ENCODE assay signal across 25 mouse cellular contexts in the genomic region with DNA sequence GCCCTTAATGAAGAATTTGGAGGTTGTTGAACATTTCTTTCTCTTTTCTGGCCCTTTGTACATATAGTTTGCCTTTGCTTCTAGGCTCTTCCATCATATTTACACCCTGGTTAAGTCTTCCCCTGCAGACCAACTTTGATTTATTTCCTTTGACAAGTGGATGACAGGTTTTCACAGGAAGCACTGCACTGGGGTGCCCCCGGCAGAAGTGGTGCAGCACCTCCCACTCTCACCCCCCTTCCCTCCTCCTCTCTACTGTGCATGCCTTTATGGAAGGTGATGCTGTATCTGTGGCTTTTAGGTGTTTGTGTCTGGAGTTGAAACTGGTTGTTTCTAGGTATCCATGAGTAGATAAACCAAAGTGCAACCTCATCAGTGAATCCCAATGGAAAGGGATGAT.
DNase-seq lines count a peak whose midpoint lies in the region; ATAC-seq lines count a peak whose summit lies in the region.
"Had no signal": no experiment of that assay in that cellular context is flagged by ENCODE, and none has a peak within 500 bp of the region (broad histone marks: within the 10 kb centered on the region; RNA-seq: fewer than 3 reads in every experiment).

No protein-coding gene starts in this region.

- H3K27ac ChIP-seq in kidney, embryonic 16.5 days (ENCODE audit: low read length): no peak overlapping the region
- no peak overlapping the region for H3K27ac ChIP-seq in forebrain, embryonic 14.5 days (ENCODE audit: low read depth, low read length)
- H3K27ac ChIP-seq: forebrain, embryonic 10.5 days; forebrain, embryonic 13.5 days; heart, embryonic 15.5 days; hindbrain, embryonic 14.5 days; hindbrain, postnatal 0 days had no signal

- peak; percentile 11 for DNase-seq in forelimb bud, embryonic 11.5 days (ENCODE audit: low read depth, low spot score)
- peak; percentile 50 for DNase-seq in thymus, postnatal 14 days
- no peak for DNase-seq in forebrain, embryonic 14.5 days (ENCODE audit: low spot score)
- DNase-seq in testis, postnatal 10 days (ENCODE audit: low spot score): no peak
- DNase-seq: adrenal gland, adult 2 months; adrenal gland, postnatal 14 days; cerebellum, adult 11 months; cerebellum, adult 2 months; cerebellum, adult 9-11 months; cerebellum, postnatal 25 days; embryo, embryonic 11 days; forebrain, postnatal 0 days; gastrocnemius, postnatal 25 days; heart, adult 18-20 months; heart, postnatal 10 days; heart, postnatal 36 days had no signal

- H3K4me3 ChIP-seq in kidney, embryonic 16.5 days (ENCODE audit: low read length): no peak overlapping the region
- H3K4me3 ChIP-seq in forebrain, embryonic 14.5 days (ENCODE audit: low read depth, low read length): no peak overlapping the region
- H3K4me3 ChIP-seq: forebrain, embryonic 10.5 days; forebrain, embryonic 13.5 days; heart, embryonic 12.5 days; heart, embryonic 15.5 days had no signal

- no peak overlapping the region for H3K9ac ChIP-seq in kidney, embryonic 16.5 days (replicated peaks; ENCODE audit: low read length)
- no peak overlapping the region for H3K9ac ChIP-seq in forebrain, embryonic 14.5 days (ENCODE audit: low read length)
- H3K9ac ChIP-seq: forebrain, embryonic 13.5 days; forebrain, postnatal 0 days; heart, embryonic 12.5 days; heart, embryonic 15.5 days; hindbrain, embryonic 14.5 days had no signal

- H3K27me3 ChIP-seq in kidney, embryonic 16.5 days (ENCODE audit: insufficient read depth, low read length): no peaks in the 10 kb centered on the region
- H3K27me3 ChIP-seq in forebrain, embryonic 14.5 days (replicated peaks; ENCODE audit: control insufficient read depth, insufficient read depth, low read length): no peaks in the 10 kb centered on the region
- H3K27me3 ChIP-seq: forebrain, embryonic 13.5 days; heart, embryonic 12.5 days; heart, embryonic 15.5 days had no signal

- no peaks in the 10 kb centered on the region for H3K9me3 ChIP-seq in kidney, embryonic 16.5 days (ENCODE audit: low read length)
- no peaks in the 10 kb centered on the region for H3K9me3 ChIP-seq in forebrain, embryonic 14.5 days (replicated peaks; ENCODE audit: control insufficient read depth, low read length)
- H3K9me3 ChIP-seq: forebrain, embryonic 10.5 days; forebrain, embryonic 13.5 days; heart, embryonic 12.5 days; heart, embryonic 15.5 days had no signal

- WGBS in kidney, embryonic 16.5 days: 7% methylated on average over 1 of the region's 1 CpGs
- WGBS in forebrain, embryonic 14.5 days: 72% methylated on average over 1 of the region's 1 CpGs

- H3K4me1 ChIP-seq in kidney, embryonic 16.5 days (ENCODE audit: insufficient read depth, low read length): no peaks in the 10 kb centered on the region
- 0 out of 2 replicates have a peak, but pooled peaks cover 4% of the 10 kb centered on the region for H3K4me1 ChIP-seq in forebrain, embryonic 14.5 days (ENCODE audit: control insufficient read depth, insufficient read depth, low read length)
- H3K4me1 ChIP-seq: forebrain, embryonic 10.5 days; forebrain, embryonic 13.5 days; heart, embryonic 12.5 days; heart, embryonic 15.5 days had no signal

- ATAC-seq in common myeloid progenitor, adult 5-6 weeks (replicated peaks; ENCODE audit: low read depth, poor library complexity, severe bottlenecking): 0 out of 2 replicates have a peak, but pooled peaks have one; percentile 22
- ATAC-seq in kidney, embryonic 16.5 days (ENCODE audit: low FRiP score, low TSS enrichment): no peak
- no peak for ATAC-seq in forebrain, embryonic 14.5 days
- ATAC-seq: CD4-positive, CD25-positive, alpha-beta regulatory T cell, adult 4 months; forebrain, embryonic 13.5 days; forebrain, postnatal 0 days; hindbrain, postnatal 0 days had no signal

- no peaks in the 10 kb centered on the region for H3K36me3 ChIP-seq in kidney, embryonic 16.5 days (ENCODE audit: insufficient read depth, low read length)
- H3K36me3 ChIP-seq in forebrain, embryonic 14.5 days (ENCODE audit: control insufficient read depth, insufficient read depth, low read length): no peaks in the 10 kb centered on the region
- H3K36me3 ChIP-seq: forebrain, embryonic 10.5 days; heart, embryonic 12.5 days; heart, embryonic 15.5 days had no signal

- H3K4me2 ChIP-seq in kidney, embryonic 16.5 days (replicated peaks; ENCODE audit: low read depth, low read length): no peak overlapping the region
- H3K4me2 ChIP-seq in forebrain, embryonic 14.5 days (ENCODE audit: low read length): no peak overlapping the region
- H3K4me2 ChIP-seq: forebrain, embryonic 13.5 days; heart, embryonic 12.5 days; heart, embryonic 15.5 days; hindbrain, embryonic 14.5 days had no signal

Comparison
In these comparisons a context has a peak if more than half of its experiments do, and no peak if none do; other contexts are left out.
1. DNase-seq: peak in forelimb bud, embryonic 11.5 days (single experiment) and thymus, postnatal 14 days (single experiment); none in forebrain, embryonic 14.5 days (single experiment) and testis, postnatal 10 days (single experiment).